Mouse (Mus musculus) large intestine, adult 2 months (tissue): ENCODE results near the gene Adarb1. TPM values are rescaled to one million over a fixed set of nuclear protein-coding genes. Genes with fewer than 3 reads are reported as not detected.

Source experiments
- DNase-seq: peaks from one replicate; pipeline ENCODE4 v3.0.0-alpha.2; 2012; ENCODE audit warnings: low read depth, low spot score
- WGBS: fragments of 180-500 bp; shearing (Covaris S2); methylation state at CpG from one replicate; pipeline ENCODE4 v1.1.7; 2018; 5-methylcytosine and 5-hydroxymethylcytosine counted together
- polyA plus RNA-seq: library from polyadenylated mRNA; depleted of rRNA; stranded (reverse); fragments of >200 nt; gene quantifications from 2 replicates; pipeline ENCODE4 v1.2.3, GENCODE M21; 2012

Gene Adarb1
- polyA plus RNA-seq, 1 experiment = 0.63 TPM

DNA sequence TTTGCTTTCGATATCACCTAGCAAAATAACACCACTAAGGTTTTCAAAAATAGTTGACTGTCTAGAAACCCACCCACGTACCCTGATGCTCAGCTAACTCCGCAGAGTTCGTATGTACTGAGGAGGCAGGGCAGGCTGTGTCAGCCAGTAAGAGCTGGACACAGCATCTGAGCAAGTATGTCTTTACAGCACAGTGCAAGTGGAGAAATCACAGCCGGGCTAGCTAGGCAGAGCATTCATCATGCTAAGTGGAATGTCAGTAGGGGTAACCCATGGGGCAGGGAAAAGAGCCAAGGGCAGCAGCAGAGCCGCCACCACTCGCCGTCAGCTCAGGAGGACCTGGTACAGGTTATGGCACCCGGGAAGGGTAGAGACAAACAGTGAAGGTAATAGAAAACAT is 84.6 kb downstream of the Adarb1 start:
- DNase-seq = no peak
- WGBS = 67% methylated on average over 9 of the region's 9 CpGs

DNA sequence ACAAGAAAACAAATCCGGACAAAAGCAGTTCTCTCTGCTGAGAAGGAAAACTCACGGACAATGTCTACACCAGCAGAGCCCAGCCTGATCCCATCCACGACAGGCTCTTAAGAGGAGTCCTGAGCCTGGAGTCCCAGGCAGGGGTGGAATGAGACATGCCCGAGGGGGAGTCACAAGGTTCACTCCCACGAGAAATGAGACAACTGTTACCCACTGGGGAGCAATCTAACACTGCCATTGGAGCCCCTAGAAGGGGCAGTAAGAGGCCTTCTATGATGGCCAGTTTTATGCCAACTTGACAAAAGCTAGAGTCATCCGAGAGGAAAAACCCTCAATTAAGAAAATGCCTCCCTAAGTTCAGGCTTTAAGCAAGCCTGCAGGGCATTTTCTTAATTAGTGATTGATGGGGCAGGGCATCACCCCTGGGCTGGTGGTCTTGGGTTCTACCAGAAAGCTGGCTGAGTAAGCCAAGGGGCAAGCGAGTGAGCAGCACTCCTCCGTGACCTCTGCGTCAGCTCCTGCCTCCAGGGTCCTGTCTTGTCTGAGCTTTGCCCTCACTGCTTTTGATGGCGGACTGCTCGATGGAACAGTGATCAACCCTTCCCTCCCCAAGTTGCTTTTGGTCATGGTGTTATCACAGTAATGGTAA is 88.5 kb downstream of the Adarb1 start:
- DNase-seq = no peak
- 81% methylated on average over 11 of the region's 11 CpGs for WGBS

DNA sequence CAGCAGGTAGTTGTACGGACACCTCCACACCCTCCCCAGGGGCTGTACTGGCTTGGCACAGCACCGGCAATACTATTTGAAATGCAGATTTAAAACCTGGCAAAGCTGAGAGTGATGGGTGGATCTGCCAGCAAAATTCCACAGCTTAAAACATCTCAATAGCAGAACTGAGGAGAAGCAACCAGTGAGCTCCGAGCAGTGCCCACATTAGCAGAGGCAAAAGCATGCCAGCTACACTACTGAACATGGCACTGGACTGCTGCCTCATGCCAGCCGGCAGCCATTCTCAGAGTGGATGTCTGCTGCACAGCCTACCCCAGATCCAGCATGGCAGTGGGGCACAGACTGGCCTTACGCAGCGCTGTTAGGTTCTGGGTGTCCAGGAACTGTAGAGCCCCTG is 93.4 kb downstream of the Adarb1 start:
- DNase-seq = no peak
- WGBS = 84% methylated on average over 6 of the region's 6 CpGs

DNA sequence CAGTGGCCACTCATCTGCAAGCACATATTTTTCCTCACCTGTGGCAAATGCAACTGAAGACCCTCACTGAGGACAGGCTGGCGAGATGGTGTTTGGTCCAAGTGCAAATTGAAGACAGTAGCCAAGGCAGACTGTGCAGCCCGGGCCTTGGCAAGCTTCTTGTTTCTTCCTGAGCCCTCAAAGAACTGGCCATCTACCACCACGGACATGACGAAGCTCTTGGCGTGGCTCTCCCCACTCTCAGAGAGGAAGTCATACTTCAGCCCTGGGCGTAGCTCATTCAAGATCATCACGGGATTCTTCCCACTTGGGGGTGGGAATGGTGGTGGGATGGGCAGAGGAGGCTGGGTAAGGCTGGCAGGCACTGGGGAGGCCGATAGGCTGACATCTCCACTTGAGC is 96.5 kb downstream of the Adarb1 start:
- DNase-seq = no peak
- 76% methylated on average over 8 of the region's 8 CpGs for WGBS

DNA sequence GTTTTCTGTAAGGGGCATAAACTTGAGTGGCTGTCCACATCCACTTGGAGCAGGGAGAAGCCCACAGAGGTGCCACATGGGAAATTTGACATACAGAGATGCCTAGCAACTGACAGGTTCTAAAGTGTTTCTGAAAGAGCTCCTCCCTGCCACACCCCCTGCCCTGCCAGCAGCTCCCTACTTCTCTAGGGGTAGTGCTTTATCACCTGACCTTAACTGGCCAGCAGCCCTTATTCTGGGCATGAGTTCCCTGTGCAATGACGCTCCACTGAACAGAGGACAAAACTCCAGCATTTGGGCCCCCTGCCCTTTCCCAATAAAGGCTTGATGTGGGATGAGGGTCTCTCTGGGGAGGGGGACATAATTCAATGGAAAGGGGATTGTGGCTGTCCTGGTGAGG is 97.1 kb downstream of the Adarb1 start:
- no peak for DNase-seq
- 66% methylated on average over 1 of the region's 1 CpGs for WGBS

DNA sequence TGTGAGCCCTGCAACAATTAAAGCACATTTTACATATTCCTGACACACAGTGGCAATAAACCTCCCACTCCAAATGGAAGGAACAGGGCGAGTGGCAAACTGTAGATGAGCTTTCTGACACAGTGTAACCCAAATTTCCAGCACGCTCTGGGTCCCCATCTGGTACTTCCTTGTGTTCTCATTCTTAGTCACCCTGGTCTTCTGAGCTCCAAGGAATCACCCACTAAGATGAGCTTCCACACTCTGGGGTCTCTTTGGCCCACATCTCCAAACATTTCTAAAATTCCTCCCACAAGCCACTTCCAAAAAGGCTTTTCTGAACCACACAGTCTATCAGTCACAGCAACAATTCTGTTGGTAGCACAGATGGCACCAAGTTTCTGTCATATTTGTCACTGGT is 102.4 kb downstream of the Adarb1 start:
- no peak for DNase-seq
- WGBS = 71% methylated on average over 2 of the region's 2 CpGs

DNA sequence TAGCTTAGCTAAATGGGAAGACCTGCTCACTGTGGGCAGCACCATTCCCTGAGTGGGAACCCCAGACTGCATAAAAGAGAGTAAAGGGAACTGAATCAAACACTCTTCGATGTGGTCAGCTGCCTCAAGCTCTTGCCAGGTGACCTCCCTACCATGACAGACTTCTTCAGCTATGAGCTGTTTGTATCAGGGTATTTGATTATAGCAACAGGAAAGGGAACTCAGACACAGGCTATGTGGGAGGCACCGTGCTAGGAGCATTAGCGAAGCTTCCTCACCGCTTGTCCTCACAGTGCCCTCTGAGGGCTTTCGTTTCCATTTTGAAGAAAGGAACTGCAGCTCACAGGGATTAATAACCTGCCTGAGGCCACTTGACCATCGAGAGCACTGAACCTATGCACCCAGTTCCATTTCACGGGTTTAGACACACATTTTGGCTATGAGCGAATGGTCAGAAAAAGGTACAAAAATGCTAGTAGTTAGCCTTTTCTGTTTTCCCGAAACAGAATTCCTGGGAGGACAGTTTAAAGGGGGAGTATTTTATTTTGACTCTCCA is 103.3 kb downstream of the Adarb1 start:
- DNase-seq = no peak
- 81% methylated on average over 9 of the region's 9 CpGs for WGBS

DNA sequence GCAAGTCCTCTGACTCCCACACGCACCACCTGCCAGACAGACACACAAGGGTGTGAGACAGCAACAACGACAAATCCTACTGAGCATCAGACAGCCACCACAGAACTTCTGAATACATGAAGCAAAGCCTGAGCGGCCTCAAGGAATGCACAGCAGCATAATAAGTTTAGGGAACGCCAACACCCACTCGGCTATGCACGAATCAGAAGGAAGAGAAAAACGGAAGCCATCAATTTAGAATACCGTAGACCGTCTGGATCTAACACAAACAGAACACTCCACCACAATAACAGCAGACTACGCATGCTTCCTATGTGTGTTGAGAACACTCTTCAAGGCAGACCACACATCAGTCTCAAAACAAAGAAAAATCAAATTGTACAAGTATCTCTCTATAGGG is 109.1 kb downstream of the Adarb1 start:
- no peak for DNase-seq
- WGBS = 74% methylated on average over 10 of the region's 10 CpGs

DNA sequence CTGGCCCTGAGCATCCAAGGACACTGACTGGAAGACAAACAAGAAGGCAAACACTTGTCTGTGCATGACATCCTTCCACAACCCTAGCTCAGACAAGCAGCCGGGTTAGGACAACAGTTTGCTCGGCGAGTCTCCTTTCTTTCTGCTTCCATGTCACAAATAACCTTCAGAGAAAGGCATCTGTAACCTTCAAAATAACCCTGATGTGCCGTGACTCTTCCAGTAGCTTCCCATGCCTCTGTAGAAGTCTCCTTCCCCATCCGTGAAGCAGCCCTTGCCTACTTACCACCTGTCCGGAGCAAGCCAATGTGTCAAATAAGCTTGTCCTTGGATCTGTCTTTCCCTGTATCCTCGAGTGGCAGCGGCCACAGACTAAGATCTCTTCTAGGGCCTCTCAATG is 112.3 kb downstream of the Adarb1 start:
- DNase-seq = no peak
- 74% methylated on average over 8 of the region's 8 CpGs for WGBS

DNA sequence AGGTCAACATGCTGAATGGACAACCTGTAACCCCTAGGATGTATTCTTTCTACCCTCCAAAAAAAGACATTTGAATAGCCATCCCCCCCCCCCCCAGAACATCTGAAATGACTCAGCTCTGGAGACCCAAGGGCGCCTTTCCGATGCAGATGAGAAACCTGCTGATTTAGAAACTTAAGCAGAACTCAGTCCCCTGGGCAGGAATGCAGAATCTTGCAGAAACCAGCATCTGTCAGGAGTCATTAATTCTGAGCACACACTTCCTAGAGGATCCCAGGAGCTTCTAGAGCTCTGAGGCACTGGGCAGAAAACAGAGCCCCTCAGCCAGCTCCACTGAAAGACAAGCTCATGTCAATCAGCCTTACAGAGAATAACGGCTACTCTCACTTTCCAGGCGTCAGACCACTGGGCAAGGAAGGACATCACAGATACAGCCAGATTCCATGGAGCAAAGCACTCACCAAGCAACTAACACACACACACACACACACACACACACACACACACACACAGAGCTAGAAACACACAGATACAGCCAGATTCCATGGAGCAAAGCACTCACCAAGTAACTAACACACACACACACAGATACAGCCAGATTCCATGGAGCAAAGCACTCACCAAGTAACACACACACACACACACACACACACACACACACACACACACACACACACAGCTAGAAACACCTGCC is 113.1 kb downstream of the Adarb1 start:
- WGBS = 67% methylated on average over 4 of the region's 4 CpGs
- no peak for DNase-seq

DNA sequence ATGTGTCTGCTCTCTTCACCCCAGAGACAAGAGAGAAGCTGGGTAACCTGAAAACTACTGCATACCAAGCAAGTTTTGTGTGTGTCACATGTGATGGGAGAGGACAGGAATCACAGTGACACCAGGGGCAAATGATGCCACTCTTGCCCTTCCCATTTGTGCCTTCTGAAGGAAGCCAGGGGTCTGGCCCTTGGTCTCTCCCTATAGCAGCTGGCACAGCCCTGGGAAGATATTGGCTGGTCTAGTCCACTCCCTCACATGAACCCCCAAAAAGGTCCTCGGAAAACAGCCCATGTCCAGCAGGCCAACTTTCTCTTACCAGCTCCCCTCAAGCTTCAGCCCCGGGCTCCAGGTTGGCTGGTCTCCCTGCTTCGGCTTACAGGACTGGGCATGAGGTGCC is 113.7 kb downstream of the Adarb1 start:
- 92% methylated on average over 3 of the region's 3 CpGs for WGBS
- no peak for DNase-seq

DNA sequence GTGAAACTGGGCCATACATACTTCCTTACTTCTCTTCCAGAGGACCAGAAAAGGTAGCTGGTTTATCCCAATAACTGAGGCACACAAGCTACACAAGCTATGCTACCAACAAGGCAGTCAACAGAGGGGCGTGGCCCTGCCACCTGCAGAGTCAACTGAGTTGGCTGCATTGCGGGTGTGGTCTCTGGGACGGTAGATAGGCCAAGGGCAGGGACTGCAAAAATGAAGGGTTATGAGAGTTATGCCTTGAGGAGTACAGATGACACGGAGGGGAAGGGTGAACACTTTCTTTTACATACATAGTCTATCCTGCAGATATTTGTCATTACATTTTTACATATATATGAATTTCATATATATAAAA is 117.2 kb downstream of the Adarb1 start:
- DNase-seq = no peak
- WGBS = 40% methylated on average over 4 of the region's 4 CpGs

DNA sequence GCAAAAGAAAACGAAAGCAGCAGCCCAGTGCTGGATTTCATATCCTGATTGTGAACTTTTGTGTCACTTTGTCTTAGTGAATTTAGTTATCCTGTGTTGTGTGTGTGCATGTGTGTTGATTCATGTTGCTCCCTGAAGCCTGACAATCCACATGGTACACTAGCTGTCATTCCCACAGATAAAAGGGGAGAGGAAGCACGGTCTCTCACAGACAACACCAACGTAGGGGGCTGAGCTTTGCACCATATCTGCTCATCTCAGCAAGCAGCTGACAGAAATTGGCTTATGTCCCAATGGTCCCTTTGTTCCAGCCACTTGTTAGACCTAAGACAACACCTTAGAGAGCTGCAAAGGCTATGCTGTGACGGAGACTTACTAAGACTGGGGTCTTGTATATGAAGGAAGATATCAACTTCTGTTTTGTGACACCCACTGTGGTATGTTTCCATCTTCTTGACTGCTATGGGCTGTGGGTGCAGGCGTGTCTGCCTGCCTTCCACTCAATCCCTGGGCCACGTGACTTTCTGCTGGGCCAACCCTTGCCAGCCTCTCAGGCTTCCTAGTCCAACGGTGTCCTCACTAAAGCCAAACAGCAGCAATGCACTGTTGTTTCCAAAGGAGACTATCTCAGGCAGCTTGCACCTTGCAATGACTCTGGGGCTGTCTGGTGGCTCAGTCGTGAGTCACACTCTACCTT is 117.7 kb downstream of the Adarb1 start:
- 74% methylated on average over 8 of the region's 8 CpGs for WGBS

DNA sequence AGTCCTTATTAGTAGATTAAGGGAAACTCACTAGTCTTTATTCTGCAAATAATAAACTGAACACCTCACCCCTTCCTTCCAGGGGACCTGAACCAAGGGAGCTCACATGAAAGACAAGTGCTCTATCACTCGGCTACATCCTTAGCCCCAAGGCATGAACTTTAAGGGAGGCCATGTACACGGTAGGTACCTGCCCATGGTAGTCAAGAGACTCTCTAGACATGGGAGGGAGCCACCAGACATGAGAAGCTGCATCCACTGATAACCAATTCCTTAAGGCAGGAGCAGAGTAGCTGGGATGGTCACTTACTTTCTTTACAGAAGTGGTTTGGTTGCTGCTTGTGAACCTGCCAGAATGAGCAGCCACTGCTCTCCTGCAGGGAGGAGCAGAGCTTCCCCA is 118.9 kb downstream of the Adarb1 start:
- 82% methylated on average over 2 of the region's 2 CpGs for WGBS
- DNase-seq = no peak

More for the DNA sequence above, 117.7 kb downstream of the Adarb1 start:
- DNase-seq = no peak

DNA sequence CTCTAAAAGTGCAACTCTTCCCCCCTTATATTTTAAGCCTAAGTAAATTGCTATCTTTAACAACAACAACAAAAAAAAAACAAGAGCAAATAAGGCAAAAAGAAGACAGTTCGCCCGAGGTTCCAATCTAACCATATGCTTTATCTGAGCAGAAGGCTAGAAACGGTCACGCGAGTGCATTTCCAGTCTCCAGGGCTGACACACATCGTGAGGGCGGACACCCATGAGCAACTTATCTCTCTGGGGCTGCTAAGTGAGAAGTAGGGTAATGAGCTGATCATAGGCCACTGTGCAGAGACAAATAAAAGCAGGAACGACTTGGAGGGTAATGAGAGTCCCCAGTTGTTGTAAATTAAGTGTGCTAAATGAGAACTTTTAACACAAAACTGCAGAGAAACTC is 119.4 kb downstream of the Adarb1 start:
- WGBS = 78% methylated on average over 8 of the region's 8 CpGs
- no peak for DNase-seq

DNA sequence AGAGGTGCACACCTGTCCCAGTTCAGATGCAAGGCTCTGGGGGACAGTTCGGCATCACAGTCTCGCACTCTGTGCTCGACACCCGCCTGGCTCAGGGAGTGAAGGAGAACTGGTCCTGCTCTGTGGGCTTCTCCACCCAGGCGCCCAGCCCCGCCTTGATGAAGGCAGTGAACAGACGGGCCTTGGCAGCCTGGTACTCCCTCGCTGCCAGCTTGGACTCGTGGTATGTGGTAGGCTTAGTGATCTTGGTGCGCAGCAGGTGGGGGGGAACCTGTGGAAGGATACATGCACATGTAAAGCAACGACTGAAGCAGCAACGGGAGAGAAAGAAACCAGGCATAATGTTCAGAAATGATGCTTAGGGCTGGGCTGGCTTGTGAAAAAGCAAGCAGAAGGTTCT is 123.4 kb downstream of the Adarb1 start:
- no peak for DNase-seq
- 76% methylated on average over 12 of the region's 12 CpGs for WGBS

DNA sequence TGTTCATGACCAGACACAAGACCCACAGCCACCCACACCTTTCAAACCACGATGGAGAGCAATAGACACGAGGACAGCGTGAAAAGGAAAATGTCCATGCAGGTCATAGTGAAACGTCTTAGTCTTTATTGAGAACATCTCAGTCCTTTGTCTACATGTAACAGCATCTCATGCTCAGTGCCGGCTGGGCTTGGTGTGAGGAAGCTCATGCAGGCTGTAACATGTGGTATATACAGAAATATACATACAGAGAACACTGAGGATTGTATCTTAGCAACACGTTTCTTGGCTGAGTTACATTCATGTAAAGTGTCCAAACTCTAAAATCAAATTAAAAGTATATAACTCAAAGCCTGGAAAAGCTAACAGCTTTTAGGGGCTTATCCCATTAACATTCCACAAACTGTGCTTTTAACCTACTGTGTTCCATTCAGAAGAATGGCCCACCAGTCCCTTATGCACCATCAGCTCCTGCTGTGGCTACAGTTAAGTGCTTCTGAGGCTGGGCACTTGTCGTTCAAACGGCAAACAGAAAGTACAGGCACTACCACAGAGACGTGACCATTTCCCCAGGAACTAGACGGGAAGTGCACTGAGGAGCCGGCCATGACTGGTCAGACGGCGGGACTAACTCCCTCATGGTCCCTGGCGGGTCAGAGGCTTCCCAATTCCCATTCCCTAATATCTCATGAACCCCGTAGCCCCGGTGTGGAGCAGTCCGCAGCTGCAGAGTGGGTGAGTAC is 127.3 kb downstream of the Adarb1 start:
- WGBS = 67% methylated on average over 17 of the region's 17 CpGs
- DNase-seq = no peak

DNA sequence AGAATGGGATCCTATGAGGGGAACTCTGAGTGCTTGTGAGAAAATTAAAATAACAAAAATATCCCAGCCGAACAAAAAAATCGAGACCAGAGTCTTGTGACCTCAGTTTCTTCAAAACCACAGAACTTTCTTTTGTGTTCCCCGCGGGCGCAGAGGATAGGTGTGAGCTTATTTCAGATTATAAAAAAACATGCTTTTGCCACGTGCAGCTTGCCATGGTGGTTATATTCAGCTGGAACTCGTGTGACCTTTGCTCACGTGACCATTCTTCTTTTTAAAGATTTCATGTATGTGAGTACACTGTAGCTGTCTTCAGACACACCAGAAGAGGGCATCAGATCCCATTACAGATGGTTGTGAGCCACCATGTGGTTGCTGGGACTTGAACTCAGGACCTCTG is 128.5 kb downstream of the Adarb1 start:
- no peak for DNase-seq
- 74% methylated on average over 8 of the region's 8 CpGs for WGBS

DNA sequence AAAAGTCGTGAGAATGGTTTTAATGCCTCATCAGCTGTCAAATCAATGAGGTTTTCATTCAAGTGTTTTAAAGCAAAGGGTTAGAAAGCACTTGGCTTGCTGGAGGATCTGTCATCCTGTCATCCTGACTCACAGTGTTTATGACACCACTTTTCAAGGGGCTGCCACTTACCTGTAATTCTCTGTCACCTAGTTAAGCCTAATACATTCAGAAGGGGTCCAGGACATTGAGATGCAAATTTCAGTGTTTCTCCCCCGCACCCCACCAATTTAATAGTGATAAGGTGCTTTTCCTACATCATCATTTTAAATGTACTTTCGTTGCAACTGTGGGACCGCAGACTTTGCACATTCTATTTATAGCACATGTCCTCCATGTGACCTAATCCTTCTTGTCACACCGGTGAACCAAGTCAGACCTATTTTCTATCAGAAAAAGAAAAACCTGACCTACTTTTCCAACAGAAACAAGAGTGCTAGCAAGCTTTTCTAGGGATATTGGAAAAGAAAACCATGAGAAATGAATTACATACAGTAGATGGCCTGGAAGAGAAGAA is 129.4 kb downstream of the Adarb1 start:
- DNase-seq = no peak
- 24% methylated on average over 5 of the region's 5 CpGs for WGBS

DNA sequence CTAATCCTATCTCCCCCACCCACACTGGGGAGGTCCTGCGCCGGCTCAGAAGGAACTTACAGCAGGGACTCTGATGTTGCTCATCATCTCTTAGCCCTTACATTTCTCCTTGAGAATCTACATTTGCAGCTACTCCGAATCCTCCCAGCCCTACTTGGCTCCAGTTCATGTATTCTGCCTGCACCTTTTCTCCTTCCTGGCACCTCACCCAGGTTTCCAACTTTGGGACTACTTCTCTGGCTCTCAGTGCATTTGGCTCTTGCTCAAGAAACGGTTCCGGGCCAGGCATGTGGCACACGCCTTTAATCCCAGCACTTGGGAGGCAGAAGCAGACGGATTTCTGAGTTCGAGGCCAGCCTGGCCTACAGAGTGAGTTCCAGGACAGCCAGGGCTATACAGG is 130.4 kb downstream of the Adarb1 start:
- 64% methylated on average over 8 of the region's 8 CpGs for WGBS
- DNase-seq = no peak
